Mouse (Mus musculus): ENCODE measurements around the gene Klf3. TPM values are rescaled to one million over a fixed set of nuclear protein-coding genes. Genes with fewer than 3 reads are reported as not detected.

Klf3 gene
- polyA plus RNA-seq, 2 experiments = 38.2 to 76.0 TPM

- DNase-seq (ENCODE audit: low spot score) (no peak), ATAC-seq (ENCODE audit: low FRiP score, low read depth) (no peak)
- Histone ChIP-seq H3K4me1 (ENCODE audit: control insufficient read depth, insufficient read depth, low read length) (peaks cover 18% of the 10 kb centered on the region), H3K4me2 (replicated peaks; ENCODE audit: low read depth, low read length, severe bottlenecking) (peak overlapping the region; percentile 66; the same call in 1 of the 2 replicates), H3K9ac (ENCODE audit: low read depth, low read length, severe bottlenecking) (no peak overlapping the region), H3K4me3 (replicated peaks; ENCODE audit: low read length) (no peak overlapping the region), H3K36me3 (ENCODE audit: control insufficient read depth, insufficient read depth, low read length) (no peaks in the 10 kb centered on the region), H3K27ac (replicated peaks; ENCODE audit: low read depth, low read length) (no peak overlapping the region), H3K27me3 (ENCODE audit: control insufficient read depth, insufficient read depth, low read length) (no peaks in the 10 kb centered on the region), H3K9me3 (ENCODE audit: control insufficient read depth, low read length) (0 out of 2 replicates have a peak, but pooled peaks cover 3% of the 10 kb centered on the region)
- WGBS = 61% methylated on average over 2 of the region's 2 CpGs
- no peak for TF ChIP-seq POLR2A (IDR thresholded peaks at IDR 0.05; ENCODE audit: borderline replicate concordance, extremely low read depth, insufficient read depth, insufficient read length)
Observed at GRCm38 (mm10) chr5:64801545-64801944, 1.6 kb upstream of the Klf3 start.

DNA sequence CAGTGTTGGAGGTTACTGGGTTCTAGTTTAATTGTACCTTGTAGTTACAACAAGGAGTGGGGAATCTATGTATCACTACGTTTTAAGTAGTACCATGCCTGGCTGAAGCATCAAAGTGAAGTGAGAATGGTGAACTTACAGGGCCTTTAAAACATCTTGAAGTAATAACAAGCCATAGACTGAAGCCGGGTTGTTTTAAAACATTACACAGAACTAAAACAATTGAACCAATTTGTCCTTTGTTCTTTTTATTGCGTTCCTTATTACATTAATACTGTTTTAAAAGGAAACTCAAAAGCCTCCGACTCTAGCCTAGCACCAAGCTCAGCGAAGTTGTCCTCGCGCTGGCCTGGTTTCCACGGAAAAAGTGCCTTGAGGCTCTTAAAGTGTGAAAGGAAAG lies 1.0 kb upstream of the Klf3 start:
- peak overlapping the region; percentile 66 for H3K4me2 ChIP-seq (replicated peaks; ENCODE audit: low read depth, low read length, severe bottlenecking)
- no peaks in the 10 kb centered on the region for H3K27me3 ChIP-seq (ENCODE audit: control insufficient read depth, insufficient read depth, low read length)
- no peaks in the 10 kb centered on the region for H3K36me3 ChIP-seq (ENCODE audit: control insufficient read depth, insufficient read depth, low read length)
- ATAC-seq (ENCODE audit: low FRiP score, low read depth) (no peak), DNase-seq (ENCODE audit: low spot score) (no peak)
- WGBS = 5% methylated on average over 8 of the region's 8 CpGs
- peaks cover 23% of the 10 kb centered on the region for H3K4me1 ChIP-seq (ENCODE audit: control insufficient read depth, insufficient read depth, low read length)
- H3K27ac ChIP-seq (replicated peaks; ENCODE audit: low read depth, low read length) = peak overlapping the region; percentile 97
- peak overlapping the region; percentile 85 for H3K4me3 ChIP-seq (replicated peaks; ENCODE audit: low read length)
- peak overlapping the region; percentile 95 for H3K9ac ChIP-seq (ENCODE audit: low read depth, low read length, severe bottlenecking)
- 0 out of 2 replicates have a peak, but pooled peaks cover 3% of the 10 kb centered on the region for H3K9me3 ChIP-seq (ENCODE audit: control insufficient read depth, low read length)
- no peak for TF ChIP-seq POLR2A (IDR thresholded peaks at IDR 0.05; ENCODE audit: borderline replicate concordance, extremely low read depth, insufficient read depth, insufficient read length)

DNA sequence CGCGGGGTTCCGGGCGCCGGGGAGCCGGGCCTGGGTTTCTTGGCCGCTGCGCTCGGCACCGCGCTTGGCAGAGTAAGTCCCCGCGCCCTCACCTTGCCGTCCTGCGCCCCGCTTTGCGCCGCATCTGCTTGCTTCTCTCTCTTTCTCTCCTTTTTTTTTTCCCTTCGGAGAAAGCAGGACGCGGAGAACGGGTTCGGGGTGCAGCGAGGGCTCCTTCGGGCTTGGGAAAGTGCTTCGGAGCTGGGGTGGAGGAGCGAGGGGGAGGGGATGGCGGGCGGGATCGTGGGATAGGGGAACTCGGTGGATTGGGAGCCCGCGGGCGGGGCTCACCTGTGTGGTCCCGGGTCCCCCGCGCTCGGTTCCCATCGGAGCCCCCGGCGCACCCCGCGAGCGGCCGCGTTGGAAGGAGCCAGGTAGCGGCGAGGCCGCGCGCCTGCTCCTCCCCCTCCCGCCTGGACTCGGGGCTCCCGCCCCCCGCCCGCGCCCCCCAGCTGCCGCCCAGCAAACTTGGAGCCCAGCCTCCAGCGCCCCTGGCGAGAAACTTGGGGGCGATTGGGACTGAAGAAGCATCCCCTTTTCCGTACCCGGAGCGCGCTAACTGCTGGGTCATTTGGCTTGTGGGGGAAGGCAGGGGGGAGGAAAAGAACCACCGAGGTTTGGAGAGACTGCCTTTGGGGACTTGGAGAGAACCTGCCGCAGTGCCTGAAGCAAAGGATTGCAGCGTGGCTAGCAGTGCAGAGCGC lies 703 bp downstream of the Klf3 start:
- WGBS = under 1% methylated on average over 56 of the region's 69 CpGs
- H3K9ac ChIP-seq (ENCODE audit: low read depth, low read length, severe bottlenecking) = peak overlapping the region; percentile 95

DNA sequence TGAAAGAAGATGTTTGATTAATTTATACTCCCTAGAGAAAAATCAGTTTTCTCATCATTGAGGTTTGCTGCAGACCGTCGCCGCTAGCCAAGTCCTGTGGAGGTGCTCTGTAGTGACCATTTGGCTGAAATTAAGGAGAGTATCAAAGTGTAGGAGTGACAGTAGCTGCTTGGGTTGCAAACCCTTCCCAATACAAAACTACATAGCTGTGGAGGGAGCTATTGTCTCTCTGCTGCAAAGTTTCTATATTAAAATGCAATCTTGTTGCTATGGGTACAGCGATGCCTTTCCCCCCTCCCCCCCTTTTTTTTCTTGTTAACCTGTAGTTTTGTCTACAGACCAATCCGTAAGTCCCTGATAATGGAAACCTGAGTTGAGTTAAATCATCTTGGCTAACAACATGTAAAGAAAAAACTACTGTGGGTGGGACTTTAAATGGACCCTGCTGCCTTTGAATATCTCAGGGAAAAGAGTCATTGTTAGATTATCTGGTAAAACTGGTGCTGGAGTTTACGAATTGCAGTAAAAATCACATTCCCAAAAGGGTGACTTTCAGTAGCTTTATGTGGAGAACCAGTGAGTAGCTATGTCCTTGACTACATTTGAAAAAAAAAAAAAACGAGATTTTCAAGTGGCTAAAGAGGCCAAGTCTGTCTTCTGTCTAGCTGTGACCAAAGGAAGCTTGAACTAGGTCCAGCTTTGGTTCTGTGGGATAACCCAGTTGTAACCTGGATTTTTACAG lies 2.1 kb downstream of the Klf3 start:
- peak overlapping the region; percentile 85 for H3K4me3 ChIP-seq (replicated peaks; ENCODE audit: low read length)
- H3K27me3 ChIP-seq (ENCODE audit: control insufficient read depth, insufficient read depth, low read length) = no peaks in the 10 kb centered on the region
- H3K27ac ChIP-seq (replicated peaks; ENCODE audit: low read depth, low read length) = peak overlapping the region; percentile 74
- DNase-seq (ENCODE audit: low spot score) = peak; percentile 37
- ATAC-seq (ENCODE audit: low FRiP score, low read depth) = no peak
- peaks cover 45% of the 10 kb centered on the region for H3K4me1 ChIP-seq (ENCODE audit: control insufficient read depth, insufficient read depth, low read length)
- H3K36me3 ChIP-seq (ENCODE audit: control insufficient read depth, insufficient read depth, low read length) = peaks cover 7% of the 10 kb centered on the region; the same call in 1 of the 2 replicates
- H3K9me3 ChIP-seq (ENCODE audit: control insufficient read depth, low read length) = 0 out of 2 replicates have a peak, but pooled peaks cover 2% of the 10 kb centered on the region
- peak overlapping the region; percentile 66 for H3K4me2 ChIP-seq (replicated peaks; ENCODE audit: low read depth, low read length, severe bottlenecking)
- 6% methylated on average over 7 of the region's 7 CpGs for WGBS
- peak overlapping the region; percentile 21 for H3K9ac ChIP-seq (ENCODE audit: low read depth, low read length, severe bottlenecking)
- no peak for TF ChIP-seq POLR2A (IDR thresholded peaks at IDR 0.05; ENCODE audit: borderline replicate concordance, extremely low read depth, insufficient read depth, insufficient read length)

More for the DNA sequence above, 703 bp downstream of the Klf3 start:
- H3K9me3 ChIP-seq (ENCODE audit: control insufficient read depth, low read length) = 0 out of 2 replicates have a peak, but pooled peaks cover 3% of the 10 kb centered on the region
- peak overlapping the region; percentile 85 for H3K4me3 ChIP-seq (replicated peaks; ENCODE audit: low read length)
- H3K4me1 ChIP-seq (ENCODE audit: control insufficient read depth, insufficient read depth, low read length) = peaks cover 36% of the 10 kb centered on the region
- no peaks in the 10 kb centered on the region for H3K27me3 ChIP-seq (ENCODE audit: control insufficient read depth, insufficient read depth, low read length)
- peaks cover 1% of the 10 kb centered on the region; the same call in 1 of the 2 replicates for H3K36me3 ChIP-seq (ENCODE audit: control insufficient read depth, insufficient read depth, low read length)
- no peak for TF ChIP-seq POLR2A (IDR thresholded peaks at IDR 0.05; ENCODE audit: borderline replicate concordance, extremely low read depth, insufficient read depth, insufficient read length)
- peak overlapping the region; percentile 66 for H3K4me2 ChIP-seq (replicated peaks; ENCODE audit: low read depth, low read length, severe bottlenecking)
- ATAC-seq (ENCODE audit: low FRiP score, low read depth) (no peak; the same call in none of the 2 replicates), DNase-seq (ENCODE audit: low spot score) (peak; percentile 51)
- H3K27ac ChIP-seq (replicated peaks; ENCODE audit: low read depth, low read length) = peak overlapping the region; percentile 97

DNA sequence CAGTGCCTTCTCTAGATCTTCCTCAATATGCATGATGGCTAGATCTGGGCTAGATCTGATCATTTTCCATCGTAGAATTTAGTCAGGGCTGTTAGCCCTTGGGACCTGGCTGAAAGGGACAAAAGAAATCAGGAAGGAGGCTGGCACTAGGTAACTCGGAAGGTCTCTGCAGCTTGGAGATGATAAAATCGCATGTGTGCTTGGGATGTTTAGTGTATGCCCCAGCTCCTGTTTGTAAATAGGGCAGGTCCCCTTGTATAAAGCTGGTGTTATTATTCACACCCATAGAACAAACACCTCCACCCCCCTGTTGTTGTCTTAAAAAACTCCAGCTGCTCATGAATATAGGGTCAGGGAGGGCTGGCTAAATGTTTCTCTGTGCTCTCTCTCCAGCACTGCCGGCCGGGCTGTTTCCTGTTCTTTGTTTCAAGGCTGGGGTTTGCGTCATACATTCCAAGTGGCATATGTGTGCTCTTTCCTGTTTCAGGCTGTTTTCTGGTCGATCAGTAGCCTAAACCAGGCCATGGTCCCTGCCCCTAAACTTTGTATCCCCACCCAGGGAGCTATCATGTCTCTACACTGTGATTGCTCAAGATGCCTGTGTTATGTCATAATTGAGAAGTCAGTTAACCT lies 2.8 kb downstream of the Klf3 start:
- WGBS = 6% methylated on average over 7 of the region's 7 CpGs
- peak overlapping the region; percentile 21 for H3K9ac ChIP-seq (ENCODE audit: low read depth, low read length, severe bottlenecking)

More for the DNA sequence above, 2.8 kb downstream of the Klf3 start:
- Histone ChIP-seq H3K36me3 (ENCODE audit: control insufficient read depth, insufficient read depth, low read length) (peaks cover 7% of the 10 kb centered on the region; the same call in 1 of the 2 replicates), H3K27ac (replicated peaks; ENCODE audit: low read depth, low read length) (peak overlapping the region; percentile 74), H3K9me3 (ENCODE audit: control insufficient read depth, low read length) (no peaks in the 10 kb centered on the region), H3K4me3 (replicated peaks; ENCODE audit: low read length) (peak overlapping the region; percentile 85), H3K27me3 (ENCODE audit: control insufficient read depth, insufficient read depth, low read length) (no peaks in the 10 kb centered on the region), H3K4me1 (ENCODE audit: control insufficient read depth, insufficient read depth, low read length) (peaks cover 52% of the 10 kb centered on the region), H3K4me2 (replicated peaks; ENCODE audit: low read depth, low read length, severe bottlenecking) (peak overlapping the region; percentile 66)
- no peak for ATAC-seq (ENCODE audit: low FRiP score, low read depth)
- peak; percentile 82 for DNase-seq (ENCODE audit: low spot score)
- TF ChIP-seq POLR2A (IDR thresholded peaks at IDR 0.05; ENCODE audit: borderline replicate concordance, extremely low read depth, insufficient read depth, insufficient read length) = no peak
